Mouse (Mus musculus) lung, adult 2 months (tissue): Measurements from ENCODE around the gene Tmem189.

Experiments
- CTCF ChIP-seq: fragments of 200-500 bp; IDR thresholded peaks from 2 replicates; pipeline ENCODE4 v1.5.1; 2011; ENCODE audit warnings: mild to moderate bottlenecking, low read length, control low read depth; ENCODE audit not compliant: insufficient read depth
- POLR2A ChIP-seq: fragments of 200-500 bp; IDR thresholded peaks from 2 replicates; pipeline ENCODE4 v1.6.1; 2011; ENCODE audit warnings: low read depth, mild to moderate bottlenecking, control low read depth, low read length, borderline replicate concordance; ENCODE audit errors: extremely low read depth

DNA sequence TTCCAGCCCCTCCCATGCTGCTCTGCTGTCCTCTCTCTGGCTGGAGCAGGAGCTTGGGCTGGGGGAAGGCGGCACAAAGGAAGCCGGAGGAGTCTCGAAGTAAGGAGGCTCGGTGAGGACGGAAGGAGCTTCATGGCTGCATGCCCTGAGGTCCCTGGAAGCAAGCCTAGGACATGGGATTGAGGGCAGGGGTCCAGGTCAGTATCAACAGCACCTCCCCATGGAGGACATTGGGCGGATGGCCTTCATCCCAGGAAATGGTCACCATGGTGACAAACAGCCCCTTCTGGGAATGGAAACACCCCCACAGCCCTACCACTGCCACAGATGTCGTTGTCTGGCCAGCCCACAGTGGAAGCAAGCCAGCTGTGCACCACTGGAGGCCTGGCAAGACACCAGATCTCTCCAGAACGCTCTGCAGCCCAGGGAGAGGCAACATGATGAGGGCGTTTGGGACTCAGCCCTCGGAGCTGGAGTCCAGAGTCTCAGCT, 95.1 kb downstream of the Tmem189 start:
- no peak for TF ChIP-seq CTCF
- peak; percentile 75; the same call in 1 of the 2 replicates for TF ChIP-seq POLR2A
